Mouse (Mus musculus): ENCODE data around the gene Ogfod3.

GRCm38 (mm10) chr11:121134600-121134999, 69.9 kb downstream of the Ogfod3 start:
- TF ChIP-seq EP300 (IDR thresholded peaks at IDR 0.05; ENCODE audit: low read depth) (no peak), CTCF (IDR thresholded peaks at IDR 0.05; ENCODE audit: low read depth) (no peak)

Measured in liver, postnatal 0 days (tissue).